Mouse (Mus musculus) left cerebral cortex, postnatal 4 days (tissue): ENCODE results near the gene Scn3b. TPM values are rescaled to one million over a fixed set of nuclear protein-coding genes. Genes with fewer than 3 reads are reported as not detected.
A peak's percentile ranks its signal among the peaks of the same experiment; 100 is the strongest.

ENCODE experiments used
- DNase-seq: peaks from one replicate; pipeline ENCODE4 v3.0.0-alpha.2; 2022
- intact Hi-C: fragments of 180-260 bp; cut with DNase I; formaldehyde crosslinking; loops from one replicate; pipeline ENCODE4 v1.15.1; 2025
- total RNA-seq, 2 experiments: library from RNA; stranded (reverse); gene quantifications; 2 replicates each; pipeline ENCODE4 v1.2.3; 2021

Scn3b gene
- total RNA-seq, 2 experiments from 2014 or later: 176 to 194 TPM

DNA sequence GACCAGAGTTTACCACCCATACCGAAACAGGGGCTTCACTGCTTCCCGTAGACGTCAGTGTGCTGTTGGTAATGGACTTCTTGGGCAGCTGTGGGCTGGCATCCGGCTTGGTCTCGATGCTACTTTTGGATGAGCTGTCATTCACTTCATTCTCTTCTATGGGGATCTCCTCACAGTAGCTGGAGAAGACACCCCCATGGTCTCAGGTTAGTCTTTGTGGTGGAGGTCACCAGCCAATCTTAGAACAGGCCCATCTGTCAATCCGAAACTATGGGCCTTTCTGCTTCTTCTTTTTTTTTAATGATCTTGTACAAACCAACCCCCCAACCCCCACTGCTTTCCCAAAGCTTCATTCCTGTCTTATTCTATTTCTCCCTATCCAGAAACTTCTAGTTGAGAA is 40.9 kb downstream of the Scn3b start:
- intact Hi-C loops: no loop called here
- no peak for DNase-seq

- intact Hi-C loops: no loop called here
- DNase-seq: no peak
These were observed 42.8 kb downstream of the Scn3b start for GRCm38 (mm10) chr9:40311813-40312212.

DNA sequence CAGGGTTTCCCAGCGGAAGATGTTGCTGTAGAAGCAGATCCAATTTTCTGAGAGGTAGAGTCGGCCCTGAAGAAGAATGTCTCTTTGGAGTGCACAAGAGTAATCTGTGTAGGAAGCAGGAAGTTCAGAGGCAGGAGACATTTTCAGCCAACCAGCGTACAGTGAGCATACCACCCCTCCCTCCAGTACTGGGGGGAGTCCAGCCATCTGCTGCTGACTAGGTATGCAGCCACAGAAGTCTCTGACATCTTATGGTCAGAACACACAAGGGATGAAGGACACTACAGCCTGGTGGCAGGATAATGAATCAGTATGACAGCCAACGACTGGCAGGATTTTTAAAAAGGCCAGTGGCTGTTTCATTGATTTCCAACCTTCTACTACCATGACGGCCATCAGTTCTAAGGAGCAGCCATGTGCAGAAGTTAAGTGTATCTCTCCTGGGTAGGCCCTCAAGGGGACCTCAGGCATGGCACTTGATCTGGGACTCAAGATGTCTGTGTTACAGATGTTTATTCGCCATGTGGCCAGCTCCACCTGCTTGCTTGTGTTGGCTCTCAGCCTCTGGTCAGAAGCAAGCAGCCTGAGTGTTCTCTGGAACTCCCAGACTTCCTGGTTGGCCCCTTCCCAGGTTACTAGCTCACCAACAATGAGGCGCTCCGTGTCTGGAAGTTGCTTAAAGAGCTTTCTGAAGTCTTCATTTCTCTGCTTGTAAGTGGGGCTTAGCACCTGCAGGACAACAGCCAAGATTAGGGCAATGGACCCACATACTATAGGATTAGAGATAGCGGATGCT is 48.0 kb downstream of the Scn3b start:
- intact Hi-C loops: no loop called here
- no peak for DNase-seq

- no peak for DNase-seq
- intact Hi-C loops: no loop called here
These were observed 48.7 kb downstream of the Scn3b start for GRCm38 (mm10) chr9:40317735-40318134.

DNA sequence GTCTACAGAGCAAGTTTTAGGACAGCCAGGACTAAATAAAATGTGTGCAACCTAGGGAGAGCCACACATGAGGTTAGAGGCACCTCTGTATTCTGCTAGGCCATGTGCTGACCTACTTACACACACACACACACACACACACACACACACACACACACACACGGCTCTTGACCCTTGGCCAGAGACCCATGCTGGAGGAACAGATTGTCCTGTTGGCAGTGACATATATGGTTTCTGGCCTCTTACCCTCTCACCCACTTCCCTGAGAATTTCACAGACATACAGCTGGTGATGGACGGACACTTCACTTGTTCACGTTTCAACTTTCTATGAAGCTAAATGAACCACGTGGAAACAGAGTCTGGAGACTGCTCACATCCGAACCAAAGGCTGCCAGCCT is 49.8 kb downstream of the Scn3b start:
- intact Hi-C loops: no loop called here
- no peak for DNase-seq

- DNase-seq: no peak
- intact Hi-C loops: no loop called here
These were observed 51.4 kb downstream of the Scn3b start for GRCm38 (mm10) chr9:40320405-40320804.

GRCm38 (mm10) chr9:40320879-40321667 is 52.1 kb downstream of the Scn3b start:
- intact Hi-C loops: no loop called here
- peak; percentile 67 for DNase-seq

GRCm38 (mm10) chr9:40321668-40322003 is 52.6 kb downstream of the Scn3b start:
- no peak for DNase-seq
- intact Hi-C loops: no loop called here

GRCm38 (mm10) chr9:40322372-40322771 is 53.4 kb downstream of the Scn3b start:
- no peak for DNase-seq
- intact Hi-C loops: no loop called here

- intact Hi-C loops: no loop called here
- DNase-seq: no peak
These were observed 54.2 kb downstream of the Scn3b start for GRCm38 (mm10) chr9:40323171-40323570.

DNA sequence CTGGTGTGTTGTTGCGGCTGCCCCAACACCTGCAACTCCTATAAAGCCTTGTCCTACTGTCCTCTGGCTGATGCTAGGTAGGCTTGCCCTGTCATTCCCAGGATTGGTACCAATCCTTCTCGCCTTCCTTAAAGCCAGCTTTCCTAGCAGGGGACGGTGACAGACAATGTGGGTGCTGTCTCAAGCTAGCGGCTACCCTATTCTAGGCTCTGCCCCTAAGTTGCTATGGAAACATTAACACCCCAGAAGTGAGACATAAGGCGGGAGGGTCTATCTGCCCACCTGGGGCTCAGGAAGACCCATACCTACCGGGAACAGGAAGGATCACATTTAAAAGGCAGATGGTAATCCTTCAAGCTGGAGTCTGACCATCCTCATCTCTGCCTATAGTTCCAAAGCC is 54.8 kb downstream of the Scn3b start:
- no peak for DNase-seq
- intact Hi-C loops: no loop called here

- DNase-seq: no peak
- intact Hi-C loops: no loop called here
These were observed 55.3 kb downstream of the Scn3b start for GRCm38 (mm10) chr9:40324232-40324792.

DNA sequence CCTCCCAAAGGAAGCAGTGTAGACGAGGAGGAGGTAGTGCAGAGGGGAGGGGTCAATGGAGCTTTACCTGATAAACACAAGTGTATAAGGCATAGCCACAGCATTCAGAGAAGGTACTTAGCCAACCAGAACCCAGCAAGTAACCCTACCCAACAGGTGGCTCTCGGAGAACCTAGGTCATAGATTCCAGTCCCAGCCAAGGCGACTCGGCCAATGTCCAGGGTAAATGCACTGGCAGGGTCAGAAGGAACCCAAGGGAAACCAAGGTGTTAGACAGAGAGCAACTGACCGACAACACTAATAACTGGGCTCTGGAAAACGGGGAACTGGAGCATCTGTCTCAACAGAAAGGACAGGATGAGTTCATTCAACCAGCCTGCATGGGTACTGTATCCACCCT is 55.8 kb downstream of the Scn3b start:
- intact Hi-C loops: no loop called here
- no peak for DNase-seq

GRCm38 (mm10) chr9:40326260-40326915 is 57.4 kb downstream of the Scn3b start:
- intact Hi-C loops: no loop called here

GRCm38 (mm10) chr9:40330609-40331382 is 61.8 kb downstream of the Scn3b start:
- peak; percentile 95 for DNase-seq
- intact Hi-C loops: no loop called here

More at GRCm38 (mm10) chr9:40326260-40326915, 57.4 kb downstream of the Scn3b start:
- DNase-seq: no peak

- intact Hi-C loops: no loop called here
- DNase-seq: no peak
These were observed 62.6 kb downstream of the Scn3b start for GRCm38 (mm10) chr9:40331411-40332286.

GRCm38 (mm10) chr9:40332326-40332725 is 63.3 kb downstream of the Scn3b start:
- intact Hi-C loops: no loop called here
- peak; percentile 94 for DNase-seq

GRCm38 (mm10) chr9:40332731-40333648 is 64.0 kb downstream of the Scn3b start:
- intact Hi-C loops: no loop called here
- DNase-seq: no peak
